Mouse (Mus musculus) neural tube, embryonic 11.5 days (tissue): ENCODE data around the gene Ttll1. TPM values are rescaled to one million over a fixed set of nuclear protein-coding genes. Genes with fewer than 3 reads are reported as not detected.

Source experiments
- ATAC-seq: fragments of 200-750 bp; cut with Nextera tagmentation; 2 replicates; pipeline ENCODE4 v1.8.0; 2017; ENCODE audit warnings: moderate number of reproducible peaks, mild to moderate bottlenecking, moderate TSS enrichment, moderate library complexity; ENCODE audit not compliant: insufficient read depth, low FRiP score, low TSS enrichment
- DNase-seq: peaks from one replicate; pipeline ENCODE4 v3.0.0-alpha.2; 2015; ENCODE audit warnings: low spot score
- H3K27ac ChIP-seq: fragments of 300-500 bp; sonication (generic); 2 replicates; pipeline ENCODE4 v1.5.1; 2014; ENCODE audit warnings: low read depth, mild to moderate bottlenecking, low read length
- H3K27me3 ChIP-seq: fragments of 300-500 bp; sonication (generic); 2 replicates; pipeline ENCODE4 v1.6.1; 2014; ENCODE audit warnings: mild to moderate bottlenecking, low read length, mixed read lengths; ENCODE audit not compliant: control insufficient read depth, insufficient read depth
- H3K36me3 ChIP-seq: fragments of 300-500 bp; sonication (generic); 2 replicates; pipeline ENCODE4 v1.6.1; 2014; ENCODE audit warnings: mild to moderate bottlenecking, low read length, moderate library complexity, mixed read lengths; ENCODE audit not compliant: control insufficient read depth, insufficient read depth
- H3K4me1 ChIP-seq: fragments of 300-500 bp; sonication (generic); 2 replicates; pipeline ENCODE4 v1.6.1; 2014; ENCODE audit warnings: low read length, mixed read lengths; ENCODE audit not compliant: control insufficient read depth, insufficient read depth
- H3K4me2 ChIP-seq: fragments of 300-500 bp; sonication (generic); 2 replicates; pipeline ENCODE4 v1.6.1; 2014; ENCODE audit warnings: low read depth, mild to moderate bottlenecking, moderate library complexity
- H3K4me3 ChIP-seq: fragments of 300-500 bp; sonication (generic); 2 replicates; pipeline ENCODE4 v1.5.1; 2014; ENCODE audit warnings: low read depth, low read length
- H3K9ac ChIP-seq: fragments of 300-500 bp; sonication (generic); 2 replicates; pipeline ENCODE4 v1.6.1; 2014; ENCODE audit warnings: mild to moderate bottlenecking, low read length
- H3K9me3 ChIP-seq: fragments of 300-500 bp; sonication (generic); 2 replicates; pipeline ENCODE4 v1.6.1; 2016; ENCODE audit warnings: low read length; ENCODE audit not compliant: control insufficient read depth
- WGBS: fragments of 180-500 bp; shearing (Covaris S2); extraction: QIAGEN DNeasy Blood & Tissue Kit; methylation state at CpG from one replicate; pipeline ENCODE4 v1.1.7; 2014; 5-methylcytosine and 5-hydroxymethylcytosine counted together
- microRNA-seq: library from miRNA; unstranded; fragments of <30 nt; microRNA quantifications from one replicate; pipeline ENCODE4, GENCODE M21; 2016
- polyA plus RNA-seq: library from polyadenylated mRNA; unstranded; fragments of >200 nt; fragmentation: Nextera tagmentation; extraction: Ambion mirVana; gene quantifications from 2 replicates; pipeline ENCODE4 v1.2.1, GENCODE M21; 2014

Ttll1 gene
- polyA plus RNA-seq, 1 experiment from 2014 or later, result 38.1 TPM

- DNase-seq (no peak), ATAC-seq (no peak)
- no peak overlapping the region for H3K9ac ChIP-seq
- H3K27ac ChIP-seq, result no peak overlapping the region
- H3K36me3 ChIP-seq, result no peaks in the 10 kb centered on the region
- no peaks in the 10 kb centered on the region for H3K27me3 ChIP-seq
- no peak overlapping the region for H3K4me3 ChIP-seq
- no peaks in the 10 kb centered on the region for H3K4me1 ChIP-seq
- H3K9me3 ChIP-seq, result no peaks in the 10 kb centered on the region
- no peak overlapping the region for H3K4me2 ChIP-seq
- 85% methylated on average over 8 of the region's 8 CpGs for WGBS
These were observed 75.2 kb downstream of the Ttll1 start for GRCm38 (mm10) chr15:83435324-83436090.

- no peak for DNase-seq
- 85% methylated on average over 4 of the region's 4 CpGs for WGBS
- no peak for ATAC-seq
- no peaks in the 10 kb centered on the region for H3K4me1 ChIP-seq
- H3K4me2 ChIP-seq, result no peak overlapping the region
- H3K9me3 ChIP-seq, result no peaks in the 10 kb centered on the region
- H3K27ac ChIP-seq, result no peak overlapping the region
- H3K4me3 ChIP-seq, result no peak overlapping the region
- no peaks in the 10 kb centered on the region for H3K27me3 ChIP-seq
- H3K9ac ChIP-seq, result no peak overlapping the region
- no peaks in the 10 kb centered on the region for H3K36me3 ChIP-seq
These were observed 76.0 kb downstream of the Ttll1 start for GRCm38 (mm10) chr15:83434692-83435091.

Small RNAs within 50 kb of the gene (microRNA-seq; reads per million reads assigned to microRNA genes)
- gene Gm24575, result not detected

Other genes starting within 250 kb of the Ttll1 start
- 37.1 and 39.7 TPM in 2 replicates for gene Arfgap3, start 160.6 kb downstream of the Ttll1 start, polyA plus RNA-seq
- gene Pacsin2, start 46.3 kb downstream of the Ttll1 start, polyA plus RNA-seq, result 43.1 and 46.2 TPM in 2 replicates
- gene Bik, start 16.0 kb upstream of the Ttll1 start, polyA plus RNA-seq, result 2.1 and 2.4 TPM in 2 replicates
- 21.0 and 26.0 TPM in 2 replicates for gene Tspo, start 52.7 kb upstream of the Ttll1 start, polyA plus RNA-seq
- 41.2 and 43.8 TPM in 2 replicates for gene Mcat, start 52.9 kb upstream of the Ttll1 start, polyA plus RNA-seq
- 48.0 and 50.9 TPM in 2 replicates for gene Ttll12, start 84.3 kb upstream of the Ttll1 start, polyA plus RNA-seq
- 32.1 and 32.9 TPM in 2 replicates for gene Scube1, start 214.1 kb upstream of the Ttll1 start, polyA plus RNA-seq